Mouse (Mus musculus): ENCODE results near the gene Vhl.

DNA sequence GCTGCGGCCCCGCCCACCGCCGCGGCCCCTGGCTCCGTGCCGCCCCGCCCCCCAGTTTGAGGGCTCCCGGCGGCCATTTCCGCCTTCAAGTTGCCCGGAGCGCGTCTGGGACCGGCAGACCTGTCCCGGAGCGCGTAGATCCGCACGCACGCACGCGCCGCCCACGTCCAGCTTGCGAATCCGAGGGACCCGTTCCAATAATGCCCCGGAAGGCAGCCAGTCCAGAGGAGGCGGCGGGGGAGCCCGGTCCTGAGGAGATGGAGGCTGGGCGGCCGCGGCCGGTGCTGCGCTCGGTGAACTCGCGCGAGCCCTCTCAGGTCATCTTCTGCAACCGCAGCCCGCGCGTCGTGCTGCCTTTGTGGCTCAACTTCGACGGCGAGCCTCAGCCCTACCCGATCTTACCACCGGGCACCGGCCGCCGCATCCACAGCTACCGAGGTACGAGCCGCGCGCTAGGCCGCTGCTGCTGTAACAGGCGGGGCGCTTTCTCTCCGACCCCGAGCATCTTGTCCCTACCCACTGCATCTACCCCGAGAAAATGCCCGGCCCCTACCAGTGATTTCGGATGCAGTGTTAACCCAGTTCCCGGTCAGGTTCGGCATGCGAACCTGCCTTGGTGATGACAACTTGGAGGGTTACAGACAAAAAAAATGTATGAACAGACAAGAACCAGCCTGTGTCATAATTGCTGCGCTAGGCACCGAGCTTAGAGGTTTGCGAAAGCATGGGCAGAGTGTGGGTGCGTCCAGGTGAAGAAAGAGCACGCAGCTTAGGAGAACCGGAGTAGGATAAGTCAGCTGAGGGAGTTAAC, at the start of gene Vhl:
- TF ChIP-seq POLR2A (IDR thresholded peaks at IDR 0.05; ENCODE audit: borderline replicate concordance, control insufficient read depth, low read depth, low read length) (peak; percentile 73; the same call in 1 of the 2 replicates), CTCF (IDR thresholded peaks at IDR 0.05; ENCODE audit: control insufficient read depth, insufficient read depth, low read length) (no peak)
